Mouse (Mus musculus) MEL (cell line): ENCODE measurements at regions not wholly inside any gene's neighbourhood (a gene's known extent, or its start where the extent isn't known, plus 50 kb on each side); places are given as distances from the start of the nearest gene placed in this dataset.

ENCODE experiments used
- DNase-seq: peaks from one replicate; pipeline ENCODE4 v3.0.0; 2011; ENCODE audit warnings: low read depth, low spot score
- H3K27ac ChIP-seq: 2 replicates; pipeline ENCODE4 v1.5.1; 2012; ENCODE audit warnings: low read depth, mild to moderate bottlenecking, control low read depth, low read length, moderate library complexity; ENCODE audit not compliant: control insufficient read depth
- H3K27me3 ChIP-seq, 2 experiments: fragments of 150-350 bp in 1 of 2; sonication (generic) in 1 of 2; 2 replicates each; pipeline ENCODE4 v1.6.1; 2012; ENCODE audit warnings: low read length in 2 of 2, mild to moderate bottlenecking in 2 of 2, improper control_type of control experiment in 1 of 2, moderate library complexity in 1 of 2; ENCODE audit not compliant: insufficient read depth in 2 of 2, control insufficient read depth in 1 of 2
- H3K36me3 ChIP-seq, 2 experiments: 2 replicates each; pipeline ENCODE4 v1.6.1; 2012 to 2014; ENCODE audit warnings: low read length in 2 of 2, improper control_type of control experiment in 1 of 2, inconsistent platforms in 1 of 2, mild to moderate bottlenecking in 1 of 2; ENCODE audit not compliant: insufficient read depth in 2 of 2, control insufficient read depth in 1 of 2
- H3K4me1 ChIP-seq, 2 experiments: fragments of 150-350 bp in 1 of 2; sonication (generic) in 1 of 2; 2 replicates each; pipeline ENCODE4 v1.6.1; 2012; ENCODE audit warnings: low read length in 2 of 2, improper control_type of control experiment in 1 of 2, mild to moderate bottlenecking in 1 of 2; ENCODE audit not compliant: insufficient read depth in 2 of 2, control insufficient read depth in 1 of 2
- H3K4me3 ChIP-seq, 2 experiments: fragments of 150-350 bp in 1 of 2; sonication (generic) in 1 of 2; 2 replicates each; pipeline ENCODE4 v1.5.1; 2012; ENCODE audit warnings: low read depth in 2 of 2, low read length in 2 of 2, mild to moderate bottlenecking in 2 of 2, moderate library complexity in 2 of 2, control low read depth in 1 of 2, improper control_type of control experiment in 1 of 2; ENCODE audit not compliant: control insufficient read depth in 1 of 2, insufficient read depth in 1 of 2
- H3K79me2 ChIP-seq: 2 replicates; pipeline ENCODE4 v1.6.1; 2012; ENCODE audit warnings: mild to moderate bottlenecking, low read length, moderate library complexity; ENCODE audit not compliant: control insufficient read depth, poor library complexity, insufficient read depth
- H3K9ac ChIP-seq: 2 replicates; pipeline ENCODE4 v1.6.1; 2012; ENCODE audit warnings: low read depth, mild to moderate bottlenecking, control low read depth, low read length, moderate library complexity; ENCODE audit not compliant: control insufficient read depth, poor library complexity, severe bottlenecking
- H3K9me3 ChIP-seq: fragments of 150-350 bp; sonication (generic); replicated peaks from 2 replicates; pipeline ENCODE4 v1.6.1; 2012; ENCODE audit warnings: mild to moderate bottlenecking, low read length, improper control_type of control experiment, moderate library complexity; ENCODE audit not compliant: insufficient read depth
- BHLHE40 ChIP-seq: IDR thresholded peaks from 2 replicates; pipeline ENCODE4 v1.6.1; 2012; ENCODE audit warnings: low read depth, mild to moderate bottlenecking, inconsistent platforms, low read length, improper control_type of control experiment, borderline replicate concordance
- CTCF ChIP-seq, 3 experiments: IDR thresholded peaks in 2 of 3; conservative IDR thresholded peaks in 1 of 3; 2 replicates each; pipeline ENCODE4 v1.5.1; 2011 to 2012; ENCODE audit warnings: low read length in 3 of 3, low read depth in 2 of 3, mild to moderate bottlenecking in 2 of 3, improper control_type of control experiment in 1 of 3, inconsistent platforms in 1 of 3, mixed read lengths in 1 of 3, moderate library complexity in 1 of 3; ENCODE audit not compliant: control insufficient read depth in 1 of 3, insufficient read depth in 1 of 3, poor library complexity in 1 of 3, severe bottlenecking in 1 of 3
- EP300 ChIP-seq, 2 experiments: IDR thresholded peaks; 2 replicates each; pipeline ENCODE4 v1.6.1; 2011; ENCODE audit warnings: improper control_type of control experiment in 2 of 2, low read length in 2 of 2, low read depth in 1 of 2, mild to moderate bottlenecking in 1 of 2
- GABPA ChIP-seq: IDR thresholded peaks from 2 replicates; pipeline ENCODE4 v1.6.1; 2012; ENCODE audit warnings: low read depth, mild to moderate bottlenecking, inconsistent platforms, low read length, improper control_type of control experiment, moderate library complexity
- JUND ChIP-seq: IDR thresholded peaks from 2 replicates; pipeline ENCODE4 v1.6.1; 2011; ENCODE audit warnings: low read depth, mild to moderate bottlenecking, improper control_type of control experiment, low read length
- MAFK ChIP-seq: IDR thresholded peaks from 2 replicates; pipeline ENCODE4 v1.6.1; 2011; ENCODE audit warnings: low read depth, mild to moderate bottlenecking, low read length, improper control_type of control experiment, borderline replicate concordance
- POLR2AphosphoS5 ChIP-seq: IDR thresholded peaks from 2 replicates; pipeline ENCODE4 v1.6.1; 2012; ENCODE audit warnings: low read depth, borderline replicate concordance, mild to moderate bottlenecking, inconsistent platforms, low read length, moderate library complexity, mixed read lengths
- RAD21 ChIP-seq: IDR thresholded peaks from 2 replicates; pipeline ENCODE4 v1.6.1; 2011; ENCODE audit warnings: mild to moderate bottlenecking, low read depth, low read length, improper control_type of control experiment
- RCOR1 ChIP-seq: IDR thresholded peaks from 2 replicates; pipeline ENCODE4 v1.6.1; 2012; ENCODE audit warnings: low read depth, mild to moderate bottlenecking, inconsistent platforms, low read length, improper control_type of control experiment
- SMC3 ChIP-seq: IDR thresholded peaks from 2 replicates; pipeline ENCODE4 v1.6.1; 2011; ENCODE audit warnings: low read depth, low read length, improper control_type of control experiment
- TAL1 ChIP-seq: IDR thresholded peaks from 2 replicates; pipeline ENCODE4 v1.6.1; 2012; ENCODE audit warnings: mild to moderate bottlenecking, inconsistent platforms, low read length, moderate library complexity, mixed read lengths
- TBP ChIP-seq: IDR thresholded peaks from 2 replicates; pipeline ENCODE4 v1.8.0; 2011; ENCODE audit warnings: low read depth, low read length, improper control_type of control experiment
- ZC3H11A ChIP-seq: IDR thresholded peaks from 2 replicates; pipeline ENCODE4 v1.6.1; 2012; ENCODE audit warnings: low read depth, mild to moderate bottlenecking, inconsistent platforms, low read length, improper control_type of control experiment
- ZKSCAN1 ChIP-seq: IDR thresholded peaks from 2 replicates; pipeline ENCODE4 v1.6.1; 2012; ENCODE audit warnings: low read depth, mild to moderate bottlenecking, inconsistent platforms, low read length, improper control_type of control experiment, moderate library complexity
- ZMIZ1 ChIP-seq: IDR thresholded peaks from 2 replicates; pipeline ENCODE4 v1.6.1; 2012; ENCODE audit warnings: low read depth, mild to moderate bottlenecking, inconsistent platforms, low read length, improper control_type of control experiment, moderate library complexity
- ZNF384 ChIP-seq: IDR thresholded peaks from 2 replicates; pipeline ENCODE4 v1.6.1; 2012; ENCODE audit warnings: low read depth, mild to moderate bottlenecking, inconsistent platforms, low read length, improper control_type of control experiment

DNA sequence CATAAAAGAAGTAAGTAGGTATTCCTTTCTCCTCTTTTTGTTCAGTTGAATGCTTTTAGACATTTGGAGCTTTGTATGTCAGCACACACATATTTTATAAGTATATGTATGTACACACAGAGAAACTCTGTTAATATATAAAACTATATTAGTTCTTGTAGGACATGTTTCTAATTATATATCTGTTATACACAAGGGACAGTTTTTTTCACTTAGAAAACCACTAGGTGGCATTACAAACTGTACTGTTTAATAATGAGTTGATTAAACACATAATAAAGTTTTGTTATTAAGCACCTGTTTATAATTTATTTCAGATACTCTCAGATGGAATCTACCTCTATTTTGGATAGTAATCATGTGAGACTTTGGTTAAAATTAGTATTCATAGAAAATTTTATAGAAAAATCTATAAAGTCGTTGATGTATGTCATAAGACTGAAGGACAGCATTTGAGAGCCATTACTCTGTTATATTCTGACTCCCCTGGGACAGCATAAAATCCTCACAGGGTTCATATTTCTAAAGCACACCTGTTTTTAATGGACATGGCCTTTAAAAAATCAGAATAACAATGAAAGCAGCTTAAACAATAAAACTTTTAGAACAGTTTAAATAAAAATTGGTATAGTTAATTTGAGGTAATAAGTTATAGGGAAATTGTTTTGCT, 158.4 kb upstream of the Gm21293 start:
- Histone ChIP-seq H3K4me1 (no peaks in the 10 kb centered on the region), H3K79me2 (no peaks in the 10 kb centered on the region), H3K36me3 (no peaks in the 10 kb centered on the region), H3K27me3 (no peaks in the 10 kb centered on the region), H3K4me3 (no peak overlapping the region), H3K9ac (no peak overlapping the region), H3K27ac (no peak overlapping the region), H3K9me3 (no peaks in the 10 kb centered on the region)
- no peak for TF ChIP-seq MAFK
- TF ChIP-seq EP300 (IDR thresholded peaks at IDR 0.05; ENCODE audit: low read depth in 1 of 2, low read length in 2 of 2): no peak
- no peak for TF ChIP-seq ZKSCAN1
- peak; percentile 57 for TF ChIP-seq SMC3
- TF ChIP-seq TBP: no peak
- peak in 1 of 3 experiments; percentile 42; a peak in 2 of 6 replicates for TF ChIP-seq CTCF (IDR thresholded peaks at IDR 0.05 in 2 of 3, conservative IDR thresholded peaks at IDR 0.05 in 1 of 3; ENCODE audit: control insufficient read depth in 1 of 3, insufficient read depth in 1 of 3, low read depth in 2 of 3, low read length in 3 of 3, poor library complexity in 1 of 3, severe bottlenecking in 1 of 3)
- peak; percentile 67 for TF ChIP-seq RAD21
- peak; percentile 29; the same call in 1 of the 2 replicates for TF ChIP-seq ZC3H11A
- no peak for TF ChIP-seq BHLHE40
- DNase-seq: peak; percentile 11

DNA sequence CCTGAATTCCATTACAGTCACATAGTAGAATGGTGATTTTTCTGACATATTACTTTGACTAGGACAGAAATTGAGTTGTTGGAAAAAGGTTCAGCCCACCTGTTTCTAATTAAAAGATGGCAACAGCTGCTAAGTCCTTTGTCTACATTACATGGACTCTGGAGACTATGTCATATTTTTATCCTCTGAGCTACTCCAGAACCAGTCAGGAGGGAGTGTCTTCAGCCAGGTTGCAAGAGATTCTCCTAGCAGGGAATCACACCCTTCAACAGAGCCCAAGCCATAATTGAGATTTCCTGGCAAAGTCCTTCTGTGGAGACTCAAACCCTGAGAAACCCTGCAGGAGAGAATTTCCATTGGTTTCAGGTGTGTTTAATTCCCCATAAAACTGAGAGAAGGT, 123.2 kb upstream of the Gm21293 start:
- Histone ChIP-seq H3K27me3 (no peaks in the 10 kb centered on the region), H3K9ac (no peak overlapping the region), H3K4me1 (no peaks in the 10 kb centered on the region), H3K27ac (no peak overlapping the region), H3K79me2 (no peaks in the 10 kb centered on the region), H3K36me3 (no peaks in the 10 kb centered on the region), H3K9me3 (no peaks in the 10 kb centered on the region), H3K4me3 (no peak overlapping the region)
- no peak for TF ChIP-seq MAFK
- TF ChIP-seq ZC3H11A: no peak
- no peak for TF ChIP-seq JUND
- no peak for TF ChIP-seq ZNF384
- TF ChIP-seq TAL1: no peak
- TF ChIP-seq BHLHE40: no peak
- no peak for TF ChIP-seq SMC3
- TF ChIP-seq RCOR1: no peak
- no peak for TF ChIP-seq POLR2AphosphoS5
- TF ChIP-seq ZMIZ1: no peak
- no peak for TF ChIP-seq CTCF (IDR thresholded peaks at IDR 0.05 in 2 of 3, conservative IDR thresholded peaks at IDR 0.05 in 1 of 3; ENCODE audit: control insufficient read depth in 1 of 3, insufficient read depth in 1 of 3, low read depth in 2 of 3, low read length in 3 of 3, poor library complexity in 1 of 3, severe bottlenecking in 1 of 3)
- no peak for TF ChIP-seq GABPA
- no peak for DNase-seq
